Mouse (Mus musculus) heart, postnatal 14 days (tissue): ENCODE results near the gene Snx17. TPM values are rescaled to one million over a fixed set of nuclear protein-coding genes. Genes with fewer than 3 reads are reported as not detected.
A peak's percentile ranks its signal among the peaks of the same experiment; 100 is the strongest.
"Not testable (repeated sequence)": the region's sequence is repeated elsewhere in the genome, so short reads cannot be mapped to it uniquely, and the experiment has no call there.

Experiments used
- DNase-seq, 2 experiments: peaks; one replicate each; pipeline ENCODE4 v3.0.0; 2021 to 2022
- intact Hi-C: fragments of 180-260 bp; cut with DNase I; formaldehyde crosslinking; loops from one replicate; pipeline ENCODE4 v1.15.1; 2025
- total RNA-seq, 2 experiments: library from RNA; stranded (reverse); gene quantifications; 2 replicates each; pipeline ENCODE4 v1.2.3; 2021

The Snx17 gene
- total RNA-seq, 2 experiments from 2014 or later, result 66.3 to 67.8 TPM

- no peak for DNase-seq
- intact Hi-C loops, result no loop called here
Observed at GRCm38 (mm10) chr5:31194486-31195485, 1.8 kb downstream of the Snx17 start.

DNA sequence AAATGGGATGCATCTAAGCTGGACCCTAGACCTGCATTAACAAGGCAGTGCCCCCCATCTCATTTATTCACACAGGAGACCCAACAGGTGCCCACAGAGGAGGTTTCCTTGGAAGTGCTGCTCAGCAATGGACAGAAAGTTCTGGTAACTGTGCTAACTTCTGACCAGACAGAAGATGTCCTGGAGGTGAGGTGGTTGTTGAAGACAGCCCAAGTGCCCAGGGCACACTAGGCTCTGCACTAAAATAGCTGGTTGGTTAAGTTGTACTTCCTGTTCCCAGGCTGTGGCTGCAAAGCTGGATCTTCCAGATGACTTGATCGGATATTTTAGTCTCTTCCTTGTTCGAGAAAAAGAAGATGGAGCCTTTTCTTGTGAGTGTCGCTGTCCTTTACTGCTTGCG is 2.6 kb downstream of the Snx17 start:
- intact Hi-C loops, result no loop called here

DNA sequence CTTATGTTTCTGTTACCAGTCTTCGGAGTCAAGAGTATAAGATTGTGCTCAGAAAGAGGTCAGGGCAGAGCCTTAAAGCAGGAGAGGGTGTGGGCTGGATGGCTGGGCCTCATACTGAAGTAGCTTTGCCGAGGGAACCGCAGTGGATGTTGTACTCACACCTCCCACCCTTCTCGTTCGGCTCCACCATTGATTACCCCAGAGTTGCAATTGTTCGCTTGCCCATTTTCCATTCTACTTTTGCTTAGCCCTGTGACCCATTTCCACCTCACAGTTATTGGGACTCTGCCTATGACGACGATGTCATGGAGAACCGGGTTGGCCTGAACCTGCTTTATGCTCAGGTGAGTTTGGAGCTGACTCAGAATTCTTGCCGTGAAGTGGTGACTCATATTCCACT is 3.2 kb downstream of the Snx17 start:
- no peak for DNase-seq
- intact Hi-C loops, result no loop called here

More for the DNA sequence above, 2.6 kb downstream of the Snx17 start:
- no peak for DNase-seq

DNA sequence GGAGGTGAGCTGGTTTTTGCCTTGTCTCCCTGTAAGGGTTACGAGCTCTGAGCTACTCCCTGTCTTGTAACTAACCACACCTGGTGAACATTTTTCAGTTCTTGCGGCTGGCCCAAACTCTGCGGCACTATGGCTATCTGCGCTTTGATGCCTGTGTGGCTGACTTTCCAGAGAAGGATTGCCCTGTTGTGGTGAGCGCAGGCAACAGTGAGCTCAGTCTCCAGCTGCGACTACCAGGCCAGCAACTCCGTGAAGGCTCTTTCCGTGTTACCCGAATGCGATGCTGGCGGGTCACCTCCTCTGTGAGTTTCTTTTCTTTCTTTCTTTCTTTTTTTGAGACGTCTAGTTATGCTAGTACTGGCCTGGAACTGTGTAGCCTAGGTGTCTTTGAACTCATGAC is 4.0 kb downstream of the Snx17 start:
- no peak for DNase-seq
- intact Hi-C loops, result no loop called here

DNA sequence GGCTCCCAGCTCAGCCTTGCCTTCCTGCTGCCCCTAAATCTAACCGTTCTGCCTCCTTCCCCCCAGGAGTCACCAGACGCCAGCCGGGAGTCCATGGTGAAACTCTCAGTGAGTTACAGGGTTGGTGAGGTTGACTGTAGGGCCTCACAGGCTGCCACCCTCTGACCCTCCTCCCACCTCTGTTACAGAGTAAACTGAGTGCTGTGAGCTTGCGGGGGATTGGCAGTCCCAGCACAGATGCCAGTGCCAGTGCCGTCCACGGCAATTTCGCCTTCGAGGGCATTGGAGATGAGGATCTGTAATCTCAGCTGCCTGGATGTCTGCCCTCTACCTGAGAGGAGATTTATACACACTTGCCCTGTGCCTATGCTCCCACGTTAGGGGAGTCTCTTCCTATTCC is 5.1 kb downstream of the Snx17 start:
- intact Hi-C loops, result no loop called here
- DNase-seq, result no peak

- intact Hi-C loops, result no loop called here
- no peak for DNase-seq
Observed at GRCm38 (mm10) chr5:31198616-31199320, 5.7 kb downstream of the Snx17 start.

- DNase-seq, result no peak
- intact Hi-C loops, result no loop called here
Observed at GRCm38 (mm10) chr5:31199321-31199892, 6.4 kb downstream of the Snx17 start.

- no peak for DNase-seq
- intact Hi-C loops, result no loop called here
Observed at GRCm38 (mm10) chr5:31199893-31200292, 6.9 kb downstream of the Snx17 start.

DNA sequence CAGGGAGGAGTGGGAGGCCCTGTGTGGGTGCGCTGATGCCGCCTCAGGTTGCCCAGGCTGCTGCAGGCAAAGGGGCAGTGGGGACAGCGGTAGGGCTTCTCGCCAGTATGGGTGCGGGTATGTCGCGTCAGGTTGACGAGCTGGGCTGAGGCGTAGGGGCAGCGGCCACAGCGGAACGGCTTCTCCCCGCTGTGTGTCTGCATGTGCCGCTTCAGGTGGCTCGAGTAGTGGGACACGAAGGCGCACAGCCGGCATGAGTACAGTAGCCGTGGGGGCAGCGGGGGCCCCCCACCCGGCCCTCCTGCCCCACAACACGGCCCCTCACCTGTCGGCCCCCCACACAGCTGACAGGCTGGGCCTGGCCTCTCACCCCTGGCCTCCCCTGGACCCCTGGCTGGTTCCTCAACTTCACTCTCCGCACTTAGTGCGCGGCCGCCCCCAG is 7.3 kb downstream of the Snx17 start:
- DNase-seq, result no peak

DNA sequence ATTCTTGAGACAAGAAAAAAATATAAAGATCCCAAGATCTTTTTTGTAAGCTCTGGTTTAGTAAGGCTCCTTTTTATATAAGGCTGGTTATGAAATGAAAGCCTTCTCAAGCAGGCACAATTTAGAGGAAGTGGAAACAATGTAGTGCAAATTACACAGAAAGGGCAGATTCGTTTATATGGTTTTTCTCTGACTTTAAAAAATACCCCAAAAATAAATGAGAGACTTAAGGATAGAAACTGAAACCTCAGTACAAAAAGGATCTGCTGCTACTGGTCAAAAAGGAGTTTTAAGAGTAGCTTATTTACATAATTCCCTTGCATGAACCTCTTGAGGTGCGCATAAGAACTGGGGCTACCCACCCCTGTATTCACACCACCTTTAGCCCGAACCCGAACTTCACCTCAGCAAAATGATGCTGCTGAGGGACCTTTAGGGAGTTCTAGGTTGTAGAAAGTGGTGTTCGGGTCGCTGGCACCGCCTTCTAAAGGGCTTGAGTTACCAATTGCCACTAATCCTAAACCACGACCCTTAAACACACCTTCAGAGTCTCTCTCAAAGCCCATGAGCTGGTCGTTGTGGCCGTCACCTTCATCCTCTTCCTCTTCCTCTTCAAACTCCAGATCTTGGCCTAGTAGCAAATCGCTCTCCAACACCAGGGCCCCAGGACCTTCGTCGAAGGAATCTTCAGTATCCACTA is 8.2 kb downstream of the Snx17 start:
- DNase-seq, result no peak
- intact Hi-C loops, result no loop called here

More for the DNA sequence above, 7.3 kb downstream of the Snx17 start:
- intact Hi-C loops, result no loop called here

- peak; percentile 92 to 94 for DNase-seq
- intact Hi-C loops, result no loop called here
Observed at GRCm38 (mm10) chr5:31201742-31202590, 8.9 kb downstream of the Snx17 start, which contains the start of gene Zfp513. Gene Zfp513, minus strand, starts transcription at chr5:31202303.

DNA sequence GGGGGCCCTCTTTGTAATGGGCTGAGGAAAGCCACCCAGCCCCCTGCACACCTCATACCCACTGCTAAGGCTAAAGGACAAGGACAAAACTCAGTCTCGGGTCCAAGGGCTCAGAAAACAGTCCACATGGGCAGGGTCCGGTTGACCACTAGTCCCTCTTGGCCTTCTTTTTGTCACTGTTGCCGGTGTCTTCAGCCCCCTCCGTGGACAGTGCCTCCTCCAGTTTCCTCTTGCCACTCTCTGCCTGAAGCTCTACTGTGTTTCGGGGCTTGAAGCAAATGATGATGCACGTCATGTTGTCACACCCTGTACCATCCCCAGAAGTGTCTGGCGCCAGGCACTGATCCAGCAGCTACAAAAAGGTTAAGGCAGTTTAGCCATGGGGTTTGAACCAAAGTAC is 9.9 kb downstream of the Snx17 start:
- intact Hi-C loops, result no loop called here
- no peak for DNase-seq

DNA sequence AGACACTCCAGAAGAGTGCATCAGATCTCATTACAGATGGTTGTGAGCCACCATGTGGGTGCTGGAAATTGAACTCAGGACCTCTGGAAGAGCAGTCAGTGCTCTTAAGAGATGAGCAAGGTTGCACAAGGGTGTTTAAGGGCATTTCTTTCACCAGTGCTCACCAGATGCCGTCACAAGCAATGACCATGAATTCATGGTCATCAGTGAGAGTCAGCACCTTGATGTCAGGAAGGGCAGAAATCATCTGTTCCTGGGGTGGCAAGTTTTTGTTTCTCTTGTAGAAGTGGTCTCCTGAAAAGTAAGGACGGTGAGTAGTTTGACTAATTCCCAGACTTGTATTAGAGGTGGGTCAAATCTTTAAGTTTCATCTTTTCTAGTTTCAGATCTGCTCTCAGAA is 10.8 kb downstream of the Snx17 start:
- DNase-seq, result no peak
- intact Hi-C loops, result no loop called here

GRCm38 (mm10) chr5:31204421-31204820 is 11.4 kb downstream of the Snx17 start:
- no peak for DNase-seq
- intact Hi-C loops, result no loop called here

GRCm38 (mm10) chr5:31216554-31216953 is 23.5 kb downstream of the Snx17 start:
- not testable (repeated sequence) for DNase-seq
- intact Hi-C loops, result loop anchor here (5.0 kb wide), 1 partner anchor 111 kb away; no protein-coding TSS in a partner anchor

DNA sequence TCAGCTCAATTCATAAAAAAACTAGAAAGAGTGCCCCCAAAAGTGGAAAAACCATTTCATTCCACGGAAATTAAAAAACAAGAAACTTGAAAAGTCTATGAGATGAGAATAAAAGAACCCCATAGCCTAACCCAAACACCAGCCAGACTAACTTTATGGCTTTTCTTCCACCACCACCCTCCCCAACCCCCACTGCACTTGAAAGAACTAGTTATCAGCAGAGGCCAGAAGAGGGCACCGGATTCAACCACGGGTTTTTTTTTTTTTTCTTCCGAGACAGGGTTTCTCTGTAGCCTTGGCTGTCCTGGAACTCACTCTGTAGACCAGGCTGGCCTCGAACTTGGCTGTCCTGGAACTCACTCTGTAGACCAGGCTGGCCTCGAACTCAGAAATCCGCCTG is 25.3 kb downstream of the Snx17 start:
- intact Hi-C loops, result loop anchor here (5.0 kb wide), 1 partner anchor 109 kb away; no protein-coding TSS in a partner anchor
- no peak for DNase-seq

DNA sequence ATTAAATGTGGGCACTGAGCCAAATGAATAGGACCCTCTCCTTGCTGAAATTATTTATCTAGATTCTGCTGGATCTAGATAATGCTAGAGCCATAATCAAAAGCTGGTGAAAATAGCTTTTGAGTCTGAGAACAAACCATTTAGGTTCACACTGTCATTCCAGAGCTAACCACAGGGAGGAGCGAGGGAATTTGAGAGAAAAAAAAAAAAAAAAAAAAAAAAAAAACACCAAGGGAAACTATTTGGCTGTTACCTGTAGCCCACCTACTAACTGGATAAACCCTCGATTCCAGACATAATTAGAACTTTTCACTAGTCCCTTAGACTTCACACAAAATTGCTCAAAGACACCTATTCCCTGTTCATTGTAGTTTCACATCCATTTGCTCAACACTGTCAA is 26.0 kb downstream of the Snx17 start:
- intact Hi-C loops, result loop anchor here (5.0 kb wide), 1 partner anchor 108 kb away; no protein-coding TSS in a partner anchor
- no peak for DNase-seq

GRCm38 (mm10) chr5:31219474-31219873 is 26.4 kb downstream of the Snx17 start:
- intact Hi-C loops, result loop anchor here (5.0 kb wide), 1 partner anchor 108 kb away; no protein-coding TSS in a partner anchor
- no peak for DNase-seq

DNA sequence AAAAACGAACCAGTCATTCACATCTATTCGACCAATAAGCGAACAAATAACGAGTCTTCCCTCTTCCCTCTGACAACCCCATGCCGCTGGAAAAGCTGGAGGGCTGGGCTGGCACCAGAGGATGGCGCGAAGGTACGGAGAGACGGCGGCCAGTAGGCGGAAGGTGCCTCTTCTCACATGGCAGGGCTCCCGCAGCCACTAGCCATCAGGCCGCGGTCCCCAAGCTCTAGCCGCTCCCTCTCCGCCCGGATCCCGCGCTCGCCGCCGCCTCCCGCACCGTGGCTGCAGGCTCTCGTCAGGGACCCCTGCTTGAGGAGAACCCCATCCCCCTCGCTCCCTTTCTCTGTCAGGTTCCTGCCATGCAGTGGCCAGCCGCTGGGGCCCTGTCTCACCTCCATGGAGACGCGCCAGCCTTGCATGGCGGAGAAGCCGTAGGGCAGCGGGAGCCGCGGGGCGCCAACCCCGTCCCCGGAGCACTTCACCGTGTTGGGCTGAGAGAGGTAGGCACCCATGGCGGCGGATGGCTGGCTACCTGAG is 27.0 kb downstream of the Snx17 start:
- intact Hi-C loops, result loop anchor here (2.0 to 10.0 kb wide), 4 partner anchors 21 to 235 kb away; partner anchors contain the start of genes Gm9970, Ift172, Nrbp1 and Zfp512
- DNase-seq, result peak in 1 of 2 experiments; percentile 58
